Mouse (Mus musculus) fat pad, adult 2 months (tissue): ENCODE results near the gene Arhgef25.
"Not testable (repeated sequence)": the region's sequence is repeated elsewhere in the genome, so short reads cannot be mapped to it uniquely, and the experiment has no call there.

Source experiments
- DNase-seq: peaks from one replicate; pipeline ENCODE4 v3.0.0-alpha.2; 2011; ENCODE audit warnings: low read depth, low spot score; ENCODE audit errors: extremely low read depth

The Arhgef25 gene

GRCm38 (mm10) chr10:127205373-127205772 is 15.5 kb upstream of the Arhgef25 start:
- DNase-seq: no peak

- DNase-seq: no peak
Measured at GRCm38 (mm10) chr10:127204589-127204988, 14.7 kb upstream of the Arhgef25 start.

DNA sequence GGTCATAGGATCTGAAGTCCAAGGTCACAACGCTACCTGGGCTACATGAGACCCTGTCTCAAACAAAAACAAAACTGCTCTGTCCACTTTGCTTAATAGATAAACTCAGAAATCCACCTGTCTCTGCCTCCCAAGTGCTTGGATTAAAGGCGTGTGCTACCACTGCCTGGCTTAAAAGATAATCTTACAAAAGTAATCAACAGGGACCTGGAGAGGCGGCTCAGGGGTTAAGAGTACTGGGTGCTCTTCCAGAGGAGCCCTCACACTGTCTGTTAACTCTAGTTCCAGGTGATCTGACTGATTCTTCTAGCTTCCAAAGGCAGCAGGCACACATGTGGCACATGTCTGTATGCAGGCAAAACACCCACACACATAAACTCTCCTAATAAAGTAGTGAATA is 13.2 kb upstream of the Arhgef25 start:
- no peak for DNase-seq

DNA sequence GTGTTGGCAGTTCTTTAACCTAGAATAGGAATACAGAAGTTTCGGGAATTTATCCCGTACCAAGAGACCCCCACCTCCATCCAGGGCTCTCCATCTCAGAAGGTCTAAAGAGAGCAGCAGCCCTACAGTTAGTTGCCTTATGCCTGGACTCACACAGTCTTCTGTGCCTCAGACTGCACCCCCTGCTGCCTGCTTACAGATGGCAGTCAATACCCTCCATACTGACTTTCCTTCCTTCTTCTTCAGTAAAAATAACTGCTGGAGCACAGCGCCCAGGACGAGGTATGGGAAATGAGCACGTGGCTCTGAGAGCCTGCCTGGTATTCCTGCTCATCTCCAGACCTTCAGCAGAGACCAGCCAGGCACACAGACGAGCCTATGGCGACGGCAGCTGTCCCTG is 10.4 kb upstream of the Arhgef25 start:
- no peak for DNase-seq

GRCm38 (mm10) chr10:127199474-127199873 is 9.6 kb upstream of the Arhgef25 start:
- no peak for DNase-seq

- no peak for DNase-seq
Measured at GRCm38 (mm10) chr10:127199068-127199467, 9.2 kb upstream of the Arhgef25 start.

GRCm38 (mm10) chr10:127198492-127198891 is 8.6 kb upstream of the Arhgef25 start:
- DNase-seq: no peak

- no peak for DNase-seq
Measured at GRCm38 (mm10) chr10:127197505-127198110, 7.7 kb upstream of the Arhgef25 start.

DNA sequence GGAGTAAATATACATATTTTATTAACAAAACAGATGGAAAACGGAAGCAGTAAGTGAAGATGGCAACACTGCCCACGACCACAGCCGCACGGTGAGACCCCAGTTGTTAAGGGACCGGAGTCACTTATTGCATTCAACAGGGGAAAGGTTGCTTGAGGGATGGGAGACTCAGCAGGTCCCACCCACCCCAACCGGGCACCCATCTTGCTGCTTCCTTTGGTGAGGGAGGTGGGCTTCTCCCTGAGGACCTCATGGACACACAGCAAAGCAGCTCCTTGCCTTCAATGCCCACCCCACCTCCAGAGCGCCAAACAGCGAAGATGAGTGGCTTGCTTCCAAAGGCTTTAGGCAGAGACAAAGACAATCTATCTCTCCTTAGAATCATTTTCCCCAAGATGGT is 7.2 kb upstream of the Arhgef25 start:
- DNase-seq: no peak

DNA sequence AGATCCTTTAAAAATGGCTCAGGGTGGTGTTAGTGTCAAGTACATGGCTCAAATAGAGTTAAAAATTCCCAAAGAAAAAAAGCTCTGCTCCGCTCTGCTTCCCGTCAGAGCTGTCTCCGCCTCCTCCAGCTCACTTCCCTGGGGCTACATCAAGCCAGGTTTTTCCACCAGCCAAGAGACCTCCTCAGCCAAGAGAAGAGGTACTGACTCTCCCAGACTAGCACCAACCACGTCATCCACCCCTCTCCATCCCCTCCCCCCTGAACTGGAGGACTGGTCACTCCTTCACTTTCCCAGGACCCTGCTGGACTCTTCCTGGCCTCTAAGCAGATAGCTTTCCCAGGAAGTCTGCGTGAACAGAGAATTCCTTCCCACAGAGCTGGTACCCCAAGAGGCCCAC is 6.5 kb upstream of the Arhgef25 start:
- DNase-seq: no peak

GRCm38 (mm10) chr10:127195328-127196129 is 5.6 kb upstream of the Arhgef25 start, which contains the start of gene Dtx3:
Gene Dtx3 (minus strand): TSS chr10:127195728.
- no peak for DNase-seq

GRCm38 (mm10) chr10:127194428-127195327 is 4.8 kb upstream of the Arhgef25 start:
- no peak for DNase-seq

- DNase-seq: no peak
Measured at GRCm38 (mm10) chr10:127193011-127193410, 3.1 kb upstream of the Arhgef25 start.

DNA sequence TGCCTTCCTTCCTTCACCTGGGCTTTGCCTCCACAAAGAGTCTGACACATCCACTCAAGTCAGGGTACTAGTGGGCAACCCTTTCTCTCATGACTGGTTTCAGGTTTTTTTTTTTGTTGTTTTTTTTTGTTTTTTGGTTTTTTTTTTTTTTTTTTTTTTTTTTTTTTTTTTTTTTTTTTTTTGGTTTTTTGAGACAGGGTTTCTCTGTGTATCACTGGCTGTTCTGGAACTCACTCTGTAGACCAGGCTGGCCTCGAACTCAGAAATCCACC is 2.1 kb upstream of the Arhgef25 start:
- not testable (repeated sequence) for DNase-seq

GRCm38 (mm10) chr10:127191191-127192056 is 1.5 kb upstream of the Arhgef25 start:
- DNase-seq: no peak

GRCm38 (mm10) chr10:127190398-127191190 is 711 bp upstream of the Arhgef25 start:
- no peak for DNase-seq

GRCm38 (mm10) chr10:127189116-127189650 is 700 bp downstream of the Arhgef25 start:
- DNase-seq: no peak

- DNase-seq: no peak
Measured at GRCm38 (mm10) chr10:127188465-127189115, 1.3 kb downstream of the Arhgef25 start.

GRCm38 (mm10) chr10:127188079-127188453 is 1.8 kb downstream of the Arhgef25 start:
- no peak for DNase-seq
